Mouse (Mus musculus): ENCODE data around the gene Spen. TPM values are rescaled to one million over a fixed set of nuclear protein-coding genes. Genes with fewer than 3 reads are reported as not detected.

Spen gene
- polyA plus RNA-seq, 1 experiment from 2014 or later: 12.5 TPM

DNA sequence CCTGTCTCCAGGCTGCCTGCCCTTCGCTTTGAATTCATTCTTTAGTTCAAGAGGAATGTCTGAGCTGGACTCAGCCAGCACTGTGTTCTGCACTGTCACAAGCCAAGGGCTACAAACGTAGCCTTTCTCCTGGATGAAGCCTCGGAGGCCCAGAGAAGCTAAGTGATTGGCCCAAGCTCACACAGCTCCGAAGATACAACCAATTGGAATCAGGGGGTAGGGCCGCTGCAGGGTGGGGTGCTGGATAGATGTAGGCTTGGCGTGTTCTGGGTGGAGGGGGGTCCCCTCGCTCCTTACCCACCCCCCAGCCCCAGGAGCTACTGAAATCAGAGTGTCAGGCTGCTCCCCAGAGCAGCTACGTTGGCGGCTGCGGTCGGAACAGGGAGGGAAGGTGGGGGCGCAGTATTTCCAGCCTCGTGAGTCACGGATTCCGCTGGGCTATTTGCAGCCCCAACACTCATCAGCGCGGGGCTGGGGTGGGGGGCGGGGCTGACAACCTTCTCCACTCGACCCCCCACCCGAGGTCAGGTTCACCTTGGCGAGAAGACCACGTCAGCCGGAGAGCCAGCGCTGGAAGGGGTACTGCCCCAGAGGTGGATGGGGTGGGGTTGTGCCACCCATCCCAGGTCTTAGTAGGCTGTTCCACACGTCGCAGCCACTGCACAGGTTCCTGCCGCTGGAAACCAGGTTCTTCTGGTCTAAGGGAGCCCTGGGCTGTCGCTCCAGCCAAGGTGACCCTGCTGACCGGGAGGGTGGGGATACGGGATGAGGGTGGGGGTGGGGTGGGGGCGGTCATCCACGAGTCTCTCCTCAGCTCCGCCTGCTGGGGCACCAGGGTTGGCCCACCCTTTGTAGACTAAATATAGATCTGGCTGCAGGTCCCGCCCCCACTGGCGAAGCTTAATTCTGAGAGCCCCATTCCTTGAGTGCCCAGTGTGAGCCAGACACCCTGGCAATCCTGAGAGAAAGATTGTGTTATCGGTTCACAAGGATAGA, 112.6 kb downstream of the Spen start:
- H3K27me3 ChIP-seq (replicated peaks; ENCODE audit: control insufficient read depth, insufficient read depth, low read length): no peaks in the 10 kb centered on the region
- peaks cover 7% of the 10 kb centered on the region for H3K4me1 ChIP-seq (ENCODE audit: control insufficient read depth, insufficient read depth, low read length)
- H3K4me2 ChIP-seq (ENCODE audit: low read depth, low read length): peak overlapping the region; percentile 84
- H3K27ac ChIP-seq (replicated peaks; ENCODE audit: low read depth, low read length): peak overlapping the region; percentile 67; the same call in 1 of the 2 replicates
- peak; percentile 94 for ATAC-seq (ENCODE audit: low read depth)
- peak; percentile 86 for DNase-seq (ENCODE audit: low spot score)
- WGBS: 3% methylated on average over 27 of the region's 36 CpGs
- no peaks in the 10 kb centered on the region for H3K9me3 ChIP-seq (ENCODE audit: control insufficient read depth, low read length)
- peak overlapping the region; percentile 44 for H3K4me3 ChIP-seq (ENCODE audit: low read depth, low read length)
- H3K36me3 ChIP-seq (ENCODE audit: control insufficient read depth, insufficient read depth, low read length): no peaks in the 10 kb centered on the region
- peak overlapping the region; percentile 58 for H3K9ac ChIP-seq (ENCODE audit: low read depth, low read length)

DNA sequence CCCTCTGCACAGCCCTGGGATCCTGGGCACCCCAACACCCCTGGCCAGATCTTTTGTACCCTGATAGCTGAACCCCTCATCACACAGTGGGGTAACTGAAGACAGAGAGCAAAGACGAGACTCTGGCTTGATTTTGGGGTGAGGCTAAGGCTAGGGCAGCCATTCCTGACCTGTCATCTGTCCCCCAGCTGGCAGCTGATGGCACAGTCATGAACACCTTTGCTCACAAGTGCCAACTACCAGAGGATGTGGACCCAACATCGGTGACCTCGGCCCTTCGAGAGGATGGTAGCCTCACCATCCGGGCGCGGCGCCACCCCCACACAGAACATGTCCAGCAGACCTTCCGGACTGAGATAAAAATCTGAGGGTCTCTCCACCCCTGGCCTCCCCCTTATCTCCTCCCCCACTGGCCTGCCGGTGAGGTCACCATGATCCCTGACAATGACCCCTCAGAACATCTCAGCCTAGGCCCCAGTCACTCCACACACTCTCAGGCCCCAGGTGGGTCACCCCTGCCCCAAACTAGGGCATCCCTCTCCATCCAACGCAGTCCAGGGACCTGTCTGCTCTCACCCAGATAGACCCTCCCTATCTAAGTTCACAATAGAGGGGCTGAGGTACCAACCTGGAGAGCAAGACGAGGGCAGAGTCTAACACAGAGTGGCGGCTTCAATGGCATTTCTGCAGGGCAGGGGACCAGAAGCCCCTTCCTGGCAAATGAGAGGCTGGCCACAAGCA, 114.5 kb downstream of the Spen start:
- Histone ChIP-seq H3K27me3 (replicated peaks; ENCODE audit: control insufficient read depth, insufficient read depth, low read length) (no peaks in the 10 kb centered on the region), H3K4me3 (ENCODE audit: low read depth, low read length) (no peak overlapping the region), H3K4me1 (ENCODE audit: control insufficient read depth, insufficient read depth, low read length) (peaks cover 7% of the 10 kb centered on the region), H3K9me3 (ENCODE audit: control insufficient read depth, low read length) (no peaks in the 10 kb centered on the region), H3K9ac (ENCODE audit: low read depth, low read length) (no peak overlapping the region), H3K4me2 (ENCODE audit: low read depth, low read length) (no peak overlapping the region), H3K36me3 (ENCODE audit: control insufficient read depth, insufficient read depth, low read length) (no peaks in the 10 kb centered on the region), H3K27ac (replicated peaks; ENCODE audit: low read depth, low read length) (no peak overlapping the region)
- no peak for ATAC-seq (ENCODE audit: low read depth)
- no peak for DNase-seq (ENCODE audit: low spot score)
- WGBS: 79% methylated on average over 9 of the region's 13 CpGs

GRCm38 (mm10) chr4:141423288-141423687, 115.1 kb downstream of the Spen start:
- Histone ChIP-seq H3K36me3 (ENCODE audit: control insufficient read depth, insufficient read depth, low read length) (no peaks in the 10 kb centered on the region), H3K4me1 (ENCODE audit: control insufficient read depth, insufficient read depth, low read length) (peaks cover 7% of the 10 kb centered on the region), H3K27me3 (replicated peaks; ENCODE audit: control insufficient read depth, insufficient read depth, low read length) (no peaks in the 10 kb centered on the region), H3K9ac (ENCODE audit: low read depth, low read length) (no peak overlapping the region), H3K4me3 (ENCODE audit: low read depth, low read length) (no peak overlapping the region), H3K27ac (replicated peaks; ENCODE audit: low read depth, low read length) (no peak overlapping the region), H3K4me2 (ENCODE audit: low read depth, low read length) (no peak overlapping the region), H3K9me3 (ENCODE audit: control insufficient read depth, low read length) (no peaks in the 10 kb centered on the region)
- no peak for DNase-seq (ENCODE audit: low spot score)
- WGBS: 82% methylated on average over 5 of the region's 5 CpGs
- ATAC-seq (ENCODE audit: low read depth): no peak

GRCm38 (mm10) chr4:141422841-141423240, 115.6 kb downstream of the Spen start:
- no peak overlapping the region for H3K27ac ChIP-seq (replicated peaks; ENCODE audit: low read depth, low read length)
- WGBS: 89% methylated on average over 5 of the region's 5 CpGs
- DNase-seq (ENCODE audit: low spot score) (no peak), ATAC-seq (ENCODE audit: low read depth) (no peak)
- H3K9ac ChIP-seq (ENCODE audit: low read depth, low read length): no peak overlapping the region
- H3K4me3 ChIP-seq (ENCODE audit: low read depth, low read length): no peak overlapping the region
- H3K4me2 ChIP-seq (ENCODE audit: low read depth, low read length): no peak overlapping the region
- H3K9me3 ChIP-seq (ENCODE audit: control insufficient read depth, low read length): no peaks in the 10 kb centered on the region
- H3K4me1 ChIP-seq (ENCODE audit: control insufficient read depth, insufficient read depth, low read length): peaks cover 7% of the 10 kb centered on the region
- H3K27me3 ChIP-seq (replicated peaks; ENCODE audit: control insufficient read depth, insufficient read depth, low read length): no peaks in the 10 kb centered on the region
- no peaks in the 10 kb centered on the region for H3K36me3 ChIP-seq (ENCODE audit: control insufficient read depth, insufficient read depth, low read length)

DNA sequence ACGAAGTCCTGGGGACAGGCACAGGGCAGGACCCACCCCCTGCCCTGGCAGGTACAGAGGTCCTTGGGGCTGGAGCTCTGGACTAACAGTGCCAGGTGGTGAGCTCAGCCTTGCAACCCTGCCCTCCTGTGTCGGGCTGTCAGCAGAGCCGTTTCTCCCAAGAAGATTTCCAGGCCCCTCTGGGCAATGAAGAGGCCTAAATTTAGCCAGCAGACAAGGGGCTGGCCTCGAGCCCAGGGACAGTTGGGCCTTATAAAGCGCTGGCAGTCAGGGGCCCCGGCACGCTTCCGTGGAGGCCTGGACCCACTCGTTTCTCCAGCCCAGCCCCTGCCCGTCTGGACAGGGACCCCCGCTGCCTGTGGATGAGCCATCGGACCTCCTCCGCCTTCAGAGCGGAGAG, 117.0 kb downstream of the Spen start:
- 65% methylated on average over 8 of the region's 14 CpGs for WGBS
- H3K4me2 ChIP-seq (ENCODE audit: low read depth, low read length): no peak overlapping the region
- H3K9me3 ChIP-seq (ENCODE audit: control insufficient read depth, low read length): no peaks in the 10 kb centered on the region; the same call in 1 of the 2 replicates
- H3K36me3 ChIP-seq (ENCODE audit: control insufficient read depth, insufficient read depth, low read length): no peaks in the 10 kb centered on the region
- H3K27ac ChIP-seq (replicated peaks; ENCODE audit: low read depth, low read length): no peak overlapping the region
- H3K4me1 ChIP-seq (ENCODE audit: control insufficient read depth, insufficient read depth, low read length): peaks cover 5% of the 10 kb centered on the region
- H3K9ac ChIP-seq (ENCODE audit: low read depth, low read length): no peak overlapping the region
- DNase-seq (ENCODE audit: low spot score) (peak; percentile 14), ATAC-seq (ENCODE audit: low read depth) (no peak)
- no peak overlapping the region for H3K4me3 ChIP-seq (ENCODE audit: low read depth, low read length)
- no peaks in the 10 kb centered on the region for H3K27me3 ChIP-seq (replicated peaks; ENCODE audit: control insufficient read depth, insufficient read depth, low read length)

DNA sequence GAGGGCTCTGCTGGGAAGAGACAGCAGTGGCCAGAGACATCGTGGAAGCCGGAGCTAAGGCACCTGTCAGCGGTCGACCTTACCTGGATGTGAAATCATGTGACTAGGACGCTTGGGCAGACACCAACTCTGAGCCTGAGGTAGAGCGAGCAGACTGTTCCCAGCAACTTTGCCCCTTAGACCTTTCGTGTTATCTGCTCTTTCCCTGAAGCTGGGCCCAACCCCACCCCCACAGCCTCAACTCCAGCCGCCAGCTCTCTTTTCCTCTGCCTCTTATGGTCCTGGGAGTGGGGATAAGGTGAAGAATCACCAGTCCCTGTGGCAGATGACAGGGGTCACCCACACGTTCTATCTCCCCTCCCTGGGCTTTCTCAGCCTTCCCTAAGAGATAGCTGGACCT, 117.5 kb downstream of the Spen start:
- DNase-seq (ENCODE audit: low spot score) (no peak), ATAC-seq (ENCODE audit: low read depth) (no peak)
- Histone ChIP-seq H3K4me3 (ENCODE audit: low read depth, low read length) (no peak overlapping the region), H3K9ac (ENCODE audit: low read depth, low read length) (no peak overlapping the region), H3K36me3 (ENCODE audit: control insufficient read depth, insufficient read depth, low read length) (no peaks in the 10 kb centered on the region), H3K4me1 (ENCODE audit: control insufficient read depth, insufficient read depth, low read length) (peaks cover 4% of the 10 kb centered on the region), H3K4me2 (ENCODE audit: low read depth, low read length) (no peak overlapping the region), H3K27me3 (replicated peaks; ENCODE audit: control insufficient read depth, insufficient read depth, low read length) (no peaks in the 10 kb centered on the region), H3K27ac (replicated peaks; ENCODE audit: low read depth, low read length) (no peak overlapping the region), H3K9me3 (ENCODE audit: control insufficient read depth, low read length) (no peaks in the 10 kb centered on the region; the same call in 1 of the 2 replicates)
- 46% methylated on average over 9 of the region's 9 CpGs for WGBS

DNA sequence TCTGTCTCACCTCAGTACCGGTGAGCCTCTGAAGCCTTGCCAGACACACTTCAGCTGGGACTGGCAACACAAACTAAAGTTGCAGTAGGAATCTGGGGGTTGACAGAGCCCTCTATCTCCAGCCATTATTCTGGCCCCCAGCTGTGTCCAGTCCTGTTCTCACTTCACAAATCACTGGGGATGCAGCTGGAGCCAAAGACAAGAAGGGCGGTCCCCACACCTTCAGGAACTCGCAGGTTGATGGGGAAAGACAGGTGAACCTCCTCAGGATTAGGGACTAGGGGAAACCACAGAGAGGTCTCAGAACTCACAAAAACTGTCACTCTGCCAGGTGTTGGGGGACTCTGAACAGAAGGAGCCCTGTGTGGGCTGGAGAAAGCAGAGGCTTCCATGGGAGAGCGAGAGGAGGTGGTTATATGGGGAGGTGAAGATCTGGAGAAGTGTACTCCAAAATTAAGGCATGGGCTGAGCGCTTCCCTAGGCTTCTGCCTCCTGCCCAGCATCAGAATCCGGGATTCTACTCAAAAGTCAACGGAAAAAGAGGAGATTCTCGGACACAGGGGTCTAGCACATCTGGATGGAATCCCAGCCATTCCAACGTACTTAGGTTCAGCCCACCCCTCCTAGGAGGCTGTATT, 118.1 kb downstream of the Spen start, which contains the start of gene Hspb7:
Gene Hspb7 (plus strand): TSS at position 588 of the 638 bp plus-strand sequence.
- H3K27me3 ChIP-seq (replicated peaks; ENCODE audit: control insufficient read depth, insufficient read depth, low read length): no peaks in the 10 kb centered on the region
- H3K4me2 ChIP-seq (ENCODE audit: low read depth, low read length): no peak within 1 kb of the TSS
- H3K4me3 ChIP-seq (ENCODE audit: low read depth, low read length): no peak within 1 kb of the TSS
- H3K9me3 ChIP-seq (ENCODE audit: control insufficient read depth, low read length): no peaks in the 10 kb centered on the region; the same call in 1 of the 2 replicates
- 45% methylated on average over 9 of the region's 9 CpGs for WGBS
- H3K27ac ChIP-seq (replicated peaks; ENCODE audit: low read depth, low read length): no peak within 1 kb of the TSS
- ATAC-seq (ENCODE audit: low read depth) (no peak), DNase-seq (ENCODE audit: low spot score) (no peak)
- no peak within 1 kb of the TSS for H3K9ac ChIP-seq (ENCODE audit: low read depth, low read length)
- H3K4me1 ChIP-seq (ENCODE audit: control insufficient read depth, insufficient read depth, low read length): peaks cover 4% of the 10 kb centered on the region
- no peaks in the 10 kb centered on the region for H3K36me3 ChIP-seq (ENCODE audit: control insufficient read depth, insufficient read depth, low read length)

All from embryonic facial prominence, embryonic 14.5 days (tissue).